In the genomic region with DNA sequence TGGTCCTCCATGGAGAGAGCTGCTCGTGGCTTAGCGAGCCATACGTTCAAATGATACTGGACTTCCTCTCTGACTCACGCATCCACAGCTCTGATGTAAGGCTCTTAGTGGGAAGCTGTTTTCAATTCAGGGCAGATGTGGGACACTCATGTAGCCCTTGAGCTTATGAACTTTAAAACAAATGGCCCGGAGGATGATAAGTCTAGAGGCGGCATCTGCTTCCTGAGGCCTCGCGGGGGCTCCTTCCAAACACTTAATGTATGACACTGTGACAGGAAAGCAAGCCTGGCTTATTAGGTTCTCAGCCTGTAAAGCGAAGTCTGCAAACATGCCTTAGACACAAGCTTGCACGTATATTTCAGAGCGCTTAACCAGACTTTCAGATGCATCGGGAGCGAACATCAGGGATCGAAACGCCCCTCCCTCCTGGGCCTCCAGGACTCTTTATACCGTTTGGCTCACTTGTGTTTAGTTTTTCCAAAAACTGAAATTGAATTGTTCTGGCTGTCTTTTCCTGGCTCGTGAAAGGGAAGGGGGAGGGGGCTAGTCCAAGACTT, we compare ENCODE assay signal across 8 mouse cellular contexts. TPM values are rescaled to one million over a fixed set of nuclear protein-coding genes. Genes with fewer than 3 reads are reported as not detected.
A peak's percentile ranks its signal among the peaks of the same experiment; 100 is the strongest.
DNase-seq lines count a peak whose midpoint lies in the region; ATAC-seq and TF ChIP-seq lines count a peak whose summit lies in the region.

No protein-coding gene starts in this region.

- no peak for TF ChIP-seq POLR2A in kidney, adult 2 months (IDR thresholded peaks at IDR 0.05; ENCODE audit: low read depth, low read length)

- peak overlapping the region; percentile 40 for H3K4me2 ChIP-seq in embryonic facial prominence, embryonic 12.5 days (replicated peaks)
- peak overlapping the region; percentile 24; the same call in 1 of the 2 replicates for H3K4me2 ChIP-seq in intestine, embryonic 16.5 days (ENCODE audit: low read depth, low read length)
- H3K4me2 ChIP-seq in midbrain, embryonic 15.5 days: no peak overlapping the region

- H3K4me1 ChIP-seq in kidney, adult 2 months (ENCODE audit: control insufficient read depth, insufficient read depth, low read length): no peaks in the 10 kb centered on the region
- H3K4me1 ChIP-seq in embryonic facial prominence, embryonic 12.5 days: peaks cover 2% of the 10 kb centered on the region; the same call in 1 of the 2 replicates
- H3K4me1 ChIP-seq in intestine, embryonic 16.5 days (ENCODE audit: control insufficient read depth, insufficient read depth, low read length): no peaks in the 10 kb centered on the region; the same call in 1 of the 2 replicates
- 0 out of 2 replicates have a peak, but pooled peaks cover 5% of the 10 kb centered on the region for H3K4me1 ChIP-seq in midbrain, embryonic 15.5 days

- no peaks in the 10 kb centered on the region for H3K27me3 ChIP-seq in kidney, adult 2 months (replicated peaks; ENCODE audit: control insufficient read depth, insufficient read depth, low read length)
- H3K27me3 ChIP-seq in embryonic facial prominence, embryonic 12.5 days: no peaks in the 10 kb centered on the region
- no peaks in the 10 kb centered on the region for H3K27me3 ChIP-seq in intestine, embryonic 16.5 days (replicated peaks; ENCODE audit: control insufficient read depth, insufficient read depth, low read length)
- no peaks in the 10 kb centered on the region for H3K27me3 ChIP-seq in midbrain, embryonic 15.5 days (replicated peaks)

- H3K36me3 ChIP-seq in kidney, adult 2 months (ENCODE audit: control insufficient read depth, insufficient read depth, low read length): no peaks in the 10 kb centered on the region
- no peaks in the 10 kb centered on the region for H3K36me3 ChIP-seq in embryonic facial prominence, embryonic 12.5 days
- H3K36me3 ChIP-seq in intestine, embryonic 16.5 days (ENCODE audit: control insufficient read depth, insufficient read depth, low read length): no peaks in the 10 kb centered on the region
- H3K36me3 ChIP-seq in midbrain, embryonic 15.5 days (replicated peaks): no peaks in the 10 kb centered on the region

- DNase-seq in kidney, adult 2 months: peak; percentile 23
- no peak for DNase-seq in kidney, postnatal 36 days
- DNase-seq in left cerebral cortex, adult 2 months (ENCODE audit: extremely low spot score in 1 of 2, low spot score in 2 of 2): no peak
- no peak for DNase-seq in adrenal gland, postnatal 25 days

- ATAC-seq in embryonic facial prominence, embryonic 12.5 days (ENCODE audit: insufficient number of reproducible peaks, insufficient read depth, low FRiP score, low TSS enrichment): 0 out of 2 replicates have a peak, but pooled peaks have one; percentile 64
- ATAC-seq in intestine, embryonic 16.5 days: peak; percentile 72
- peak; percentile 55 for ATAC-seq in monocyte, adult 5-6 weeks (replicated peaks; ENCODE audit: insufficient number of reproducible peaks, low FRiP score, low TSS enrichment, poor library complexity, severe bottlenecking)
- no peak for ATAC-seq in midbrain, embryonic 15.5 days (replicated peaks)

- H3K27ac ChIP-seq in kidney, adult 2 months (ENCODE audit: insufficient read depth, low read depth, low read length): peak overlapping the region; percentile 69; the same call in 1 of the 2 replicates
- peak overlapping the region; percentile 52 for H3K27ac ChIP-seq in embryonic facial prominence, embryonic 12.5 days
- H3K27ac ChIP-seq in intestine, embryonic 16.5 days (ENCODE audit: low read length): peak overlapping the region; percentile 78
- H3K27ac ChIP-seq in left cerebral cortex, adult 2 months: no peak overlapping the region
- no peak overlapping the region for H3K27ac ChIP-seq in midbrain, embryonic 15.5 days

- no peak overlapping the region for H3K9ac ChIP-seq in embryonic facial prominence, embryonic 12.5 days
- H3K9ac ChIP-seq in intestine, embryonic 16.5 days (ENCODE audit: low read depth, low read length): peak overlapping the region; percentile 35; the same call in 1 of the 2 replicates
- H3K9ac ChIP-seq in midbrain, embryonic 15.5 days: no peak overlapping the region

- H3K4me3 ChIP-seq in kidney, adult 2 months (ENCODE audit: insufficient read depth, low read depth, low read length): peak overlapping the region; percentile 43
- H3K4me3 ChIP-seq in embryonic facial prominence, embryonic 12.5 days: 0 out of 2 replicates have a peak overlapping the region, but pooled peaks have one; percentile 14
- peak overlapping the region; percentile 25 for H3K4me3 ChIP-seq in intestine, embryonic 16.5 days (ENCODE audit: low read length)
- no peak overlapping the region for H3K4me3 ChIP-seq in left cerebral cortex, adult 2 months
- no peak overlapping the region for H3K4me3 ChIP-seq in midbrain, embryonic 15.5 days

- intact Hi-C loops in left cerebral cortex, adult 2 months (cut with DNase I): no loop called here

- TF ChIP-seq CTCF in kidney, adult 2 months (conservative IDR thresholded peaks at IDR 0.05; ENCODE audit: insufficient read depth, insufficient read length, low read depth, low read length): no peak
- TF ChIP-seq CTCF in left cerebral cortex, adult 2 months (IDR thresholded peaks at IDR 0.05): no peak

- H3K9me3 ChIP-seq in embryonic facial prominence, embryonic 12.5 days: no peaks in the 10 kb centered on the region
- no peaks in the 10 kb centered on the region for H3K9me3 ChIP-seq in intestine, embryonic 16.5 days (ENCODE audit: control insufficient read depth, low read length)
- H3K9me3 ChIP-seq in midbrain, embryonic 15.5 days: no peaks in the 10 kb centered on the region

- 49% methylated on average over 17 of the region's 17 CpGs for WGBS in kidney, adult 2 months
- 28% methylated on average over 17 of the region's 17 CpGs for WGBS in embryonic facial prominence, embryonic 12.5 days
- WGBS in intestine, embryonic 16.5 days: 49% methylated on average over 17 of the region's 17 CpGs
- 62% methylated on average over 17 of the region's 17 CpGs for WGBS in midbrain, embryonic 15.5 days

RNA-seq across cellular contexts. Expression of a gene that starts 59.4 kb away (rescaled TPM):
- polyA plus RNA-seq in kidney, adult 2 months (2012; rRNA removed): 13.5 and 14.5 TPM in 2 replicates
- polyA plus RNA-seq in embryonic facial prominence, embryonic 12.5 days (2016; fragmentation: Nextera tagmentation; extraction: Ambion mirVana): 6.5 and 7.9 TPM in 2 replicates
- 2.3 and 2.8 TPM in 2 replicates for polyA plus RNA-seq in intestine, embryonic 16.5 days (2015; fragmentation: Nextera tagmentation; extraction: Ambion mirVana)
- 3.2 to 4.5 TPM (median 4.5 TPM) in 3 replicates for total RNA-seq in monocyte, adult 5-6 weeks (2017)
- total RNA-seq in left cerebral cortex, adult 2 months (2021): 10 to 100 TPM; 46.9 to 55.4 TPM
- 21.9 and 28.1 TPM in 2 replicates for total RNA-seq in adrenal gland, postnatal 25 days (2021)
- polyA plus RNA-seq in midbrain, embryonic 15.5 days (2015; fragmentation: Nextera tagmentation; extraction: Ambion mirVana): 3.1 and 3.3 TPM in 2 replicates

Comparison
In these comparisons a context has a peak if more than half of its experiments do, and no peak if none do; other contexts are left out.
1. H3K27ac ChIP-seq: peak in kidney, adult 2 months (single experiment), embryonic facial prominence, embryonic 12.5 days (single experiment) and intestine, embryonic 16.5 days (single experiment); none in left cerebral cortex, adult 2 months (single experiment) and midbrain, embryonic 15.5 days (single experiment).
2. H3K4me3 ChIP-seq: peak in kidney, adult 2 months (single experiment), embryonic facial prominence, embryonic 12.5 days (single experiment) and intestine, embryonic 16.5 days (single experiment); none in left cerebral cortex, adult 2 months (single experiment) and midbrain, embryonic 15.5 days (single experiment).